Comparison of ENCODE assay signal across 9 mouse cellular contexts in genomic region chr5:25754236-25754766, GRCm38 (mm10). TPM values are rescaled to one million over a fixed set of nuclear protein-coding genes. Genes with fewer than 3 reads are reported as not detected.
DNase-seq lines count a peak whose midpoint lies in the region; ATAC-seq and TF ChIP-seq lines count a peak whose summit lies in the region.
"Had no signal": no experiment of that assay in that cellular context is flagged by ENCODE, and none has a peak within 500 bp of the region (broad histone marks: within the 10 kb centered on the region; RNA-seq: fewer than 3 reads in every experiment).

No protein-coding gene starts in this region.

- no peak for TF ChIP-seq POLR2A in brain, embryonic 14.5 days (IDR thresholded peaks at IDR 0.05; ENCODE audit: borderline replicate concordance, extremely low read depth, insufficient read depth, insufficient read length, poor library complexity, severe bottlenecking)

- peak in 1 of 2 experiments; percentile 64 for DNase-seq in layer of hippocampus, adult 2 months (ENCODE audit: low spot score in 2 of 2)
- DNase-seq in layer of hippocampus, adult 11-12 months (ENCODE audit: low spot score): no peak
- DNase-seq in brain, embryonic 14.5 days (ENCODE audit: low read depth): peak; percentile 92
- DNase-seq in heart, adult 9 months (ENCODE audit: low spot score in 2 of 2): peak; percentile 64 to 65
- DNase-seq in lung, postnatal 10 days: peak; percentile 50
- no peak for DNase-seq in cerebellum, postnatal 25 days
- DNase-seq in spleen, postnatal 14 days (ENCODE audit: low spot score in 2 of 2): no peak

- H3K4me3 ChIP-seq in layer of hippocampus, adult 2 months: no peak overlapping the region
- H3K4me3 ChIP-seq: liver, embryonic 15.5 days had no signal

- ATAC-seq in inflammation-experienced regulatory T-cells, adult 6 months: no peak

- H3K27ac ChIP-seq in layer of hippocampus, adult 2 months: peak overlapping the region; percentile 80
- H3K27ac ChIP-seq: liver, embryonic 15.5 days had no signal

- no peak for TF ChIP-seq CTCF in layer of hippocampus, adult 2 months (conservative IDR thresholded peaks at IDR 0.05)
- TF ChIP-seq CTCF in brain, embryonic 14.5 days (IDR thresholded peaks at IDR 0.05; ENCODE audit: borderline replicate concordance, extremely low read depth, insufficient read depth, insufficient read length): no peak

RNA-seq across cellular contexts. Expression of gene Actr3b, which starts 5.5 kb away (rescaled TPM):
- 100 to 1,000 TPM; 136 to 139 TPM for total RNA-seq in layer of hippocampus, adult 2 months (2021)
- 15.5 and 18.0 TPM in 2 replicates for polyA plus RNA-seq in brain, embryonic 14.5 days (2012; rRNA removed)
- polyA plus RNA-seq in inflammation-experienced regulatory T-cells, adult 6 months (2017; shearing (Covaris generic)): 1 to 10 TPM; 1.1 to 1.4 (median 1.1) TPM

RNA-seq across cellular contexts. Expression of gene Xrcc2, which starts 48.7 kb away (rescaled TPM):
- 1 to 10 TPM; 6.4 to 6.9 TPM for total RNA-seq in layer of hippocampus, adult 2 months (2021)
- 7.9 and 12.0 TPM in 2 replicates for polyA plus RNA-seq in brain, embryonic 14.5 days (2012; rRNA removed)
- polyA plus RNA-seq in inflammation-experienced regulatory T-cells, adult 6 months (2017; shearing (Covaris generic)): 1 to 10 TPM; 2.9 to 6.3 (median 4.7) TPM

Comparison
In these comparisons a context has a peak if more than half of its experiments do, and no peak if none do; other contexts are left out.
1. DNase-seq: peak in brain, embryonic 14.5 days (single experiment), heart, adult 9 months (2 of 2) and lung, postnatal 10 days (single experiment); none in layer of hippocampus, adult 11-12 months (single experiment), cerebellum, postnatal 25 days (0 of 2) and spleen, postnatal 14 days (0 of 2).